Mouse (Mus musculus) MN1 (cell line): Measurements from ENCODE around the gene Zfp768.
A peak's percentile ranks its signal among the peaks of the same experiment; 100 is the strongest.
"Not testable (repeated sequence)": the region's sequence is repeated elsewhere in the genome, so short reads cannot be mapped to it uniquely, and the experiment has no call there.

Source experiments
- DNase-seq: peaks from one replicate; pipeline ENCODE4 v3.0.0-alpha.2; 2016; ENCODE audit warnings: low spot score

The Zfp768 gene

GRCm38 (mm10) chr7:127345512-127346325 lies at the start of gene Zfp768:
TSS of gene Zfp768 (minus strand) at chr7:127345589.
- DNase-seq = peak; percentile 92

DNA sequence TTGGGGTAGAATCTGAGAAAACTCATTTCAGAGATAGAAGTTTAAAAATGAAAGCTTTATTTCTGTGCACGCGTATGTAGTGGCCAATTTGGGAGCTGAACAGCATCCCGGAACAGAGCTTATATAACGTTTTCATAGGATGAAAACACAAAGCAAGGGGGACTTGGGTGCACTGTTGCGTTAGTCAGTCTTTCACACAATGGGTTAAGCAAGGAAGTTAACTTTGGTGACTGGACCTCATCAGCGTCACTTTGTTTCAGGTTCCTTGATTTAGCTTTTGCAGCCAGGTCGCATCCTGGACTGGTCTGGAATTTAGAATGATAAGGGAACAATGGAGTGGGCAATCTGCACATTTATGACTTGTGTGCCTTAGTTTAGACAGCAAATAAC lies 48.5 kb upstream of the Zfp768 start:
- no peak for DNase-seq

- DNase-seq = peak; percentile 98
These were observed 48.0 kb upstream of the Zfp768 start, which contains the start of gene E430018J23Rik for GRCm38 (mm10) chr7:127393157-127393943. TSS of gene E430018J23Rik (minus strand) at chr7:127393629.

DNA sequence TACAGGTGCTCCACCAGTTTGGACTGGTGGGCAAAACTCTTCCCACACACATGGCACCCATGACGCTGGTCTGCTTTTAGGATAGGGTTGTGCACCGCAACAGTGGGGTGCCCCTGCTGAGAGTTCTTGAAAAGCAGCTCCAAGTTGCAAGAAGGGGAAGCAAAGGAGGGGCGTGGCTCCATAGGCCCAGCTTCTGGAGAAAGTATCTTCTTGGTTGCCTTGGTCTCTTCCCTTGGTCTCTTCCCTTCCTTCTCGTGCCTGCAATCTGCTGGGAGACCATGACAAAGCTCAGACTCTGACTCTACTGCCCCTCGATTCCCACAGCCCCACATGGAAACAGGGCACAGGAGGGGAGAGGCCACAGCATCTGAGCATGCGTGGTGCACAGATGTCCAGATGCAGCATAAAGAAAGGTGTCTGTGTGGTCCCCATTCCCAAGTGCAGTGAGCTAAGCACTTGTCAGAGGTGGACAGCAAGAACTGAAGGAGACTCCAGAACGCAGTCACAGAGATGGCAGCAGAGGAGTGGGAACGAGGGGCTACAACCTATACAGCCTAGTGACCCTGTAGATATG lies 46.9 kb upstream of the Zfp768 start:
- no peak for DNase-seq

DNA sequence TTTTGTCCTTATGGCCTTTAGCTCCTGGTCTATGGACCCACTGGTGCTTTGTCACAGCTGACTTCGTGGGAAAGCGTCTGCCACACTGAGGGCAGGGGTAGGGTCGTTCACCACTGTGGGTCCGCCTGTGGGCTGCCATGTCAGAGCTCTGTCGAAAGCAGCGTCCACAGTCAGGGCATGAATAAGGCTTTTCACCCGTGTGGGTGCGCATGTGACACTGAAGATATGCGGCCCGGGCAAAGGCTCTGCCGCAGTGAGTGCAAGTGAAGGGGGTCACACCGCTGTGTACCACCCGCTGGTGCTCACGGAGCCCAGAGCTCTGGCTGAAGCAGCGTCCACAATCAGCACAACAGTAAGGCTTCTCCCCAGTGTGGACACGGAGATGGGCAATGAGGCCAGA lies 46.1 kb upstream of the Zfp768 start:
- DNase-seq = no peak

- no peak for DNase-seq
These were observed 44.9 kb upstream of the Zfp768 start for GRCm38 (mm10) chr7:127390306-127390705.

GRCm38 (mm10) chr7:127388201-127388600 lies 42.8 kb upstream of the Zfp768 start:
- not testable (repeated sequence) for DNase-seq

DNA sequence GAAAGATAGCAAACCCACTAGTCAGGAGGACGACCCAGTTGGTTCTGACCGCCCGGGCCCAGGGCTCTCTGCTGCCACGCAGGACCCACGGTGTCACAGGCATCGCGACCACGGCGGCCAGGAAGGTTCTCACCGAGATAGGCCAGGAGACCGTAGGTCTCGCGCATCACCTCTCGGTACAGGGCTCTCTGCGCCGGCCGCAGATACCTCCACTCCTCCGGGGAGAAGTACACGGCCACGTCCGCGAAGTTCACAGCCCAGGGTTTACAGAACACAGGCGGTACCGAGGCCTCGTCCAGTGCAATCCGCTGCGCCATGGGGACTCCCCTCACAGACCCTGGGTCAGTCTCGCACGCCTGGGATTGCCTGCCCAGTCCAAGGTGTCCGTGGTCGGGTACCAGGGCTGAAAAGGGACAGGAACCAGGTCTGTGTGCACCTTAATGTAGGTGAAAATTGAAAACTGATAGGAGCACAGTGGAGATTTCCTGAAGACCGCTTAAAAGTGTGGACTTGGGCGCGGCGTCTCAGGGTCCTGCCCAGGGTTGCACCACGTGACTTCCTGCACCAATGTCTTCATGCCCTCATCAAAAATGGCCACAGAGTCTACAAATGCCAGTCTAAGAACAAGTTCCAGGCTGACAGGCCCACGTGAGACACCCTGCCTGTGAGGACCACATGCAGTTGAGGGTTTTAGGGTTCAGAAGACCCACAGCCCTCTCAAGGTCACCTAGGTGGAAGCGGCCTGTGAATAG lies 41.4 kb upstream of the Zfp768 start, which contains the start of gene 9130019O22Rik:
Gene 9130019O22Rik (minus strand): TSS at position 526 of the 752 bp plus-strand sequence.
- peak; percentile 42 for DNase-seq

DNA sequence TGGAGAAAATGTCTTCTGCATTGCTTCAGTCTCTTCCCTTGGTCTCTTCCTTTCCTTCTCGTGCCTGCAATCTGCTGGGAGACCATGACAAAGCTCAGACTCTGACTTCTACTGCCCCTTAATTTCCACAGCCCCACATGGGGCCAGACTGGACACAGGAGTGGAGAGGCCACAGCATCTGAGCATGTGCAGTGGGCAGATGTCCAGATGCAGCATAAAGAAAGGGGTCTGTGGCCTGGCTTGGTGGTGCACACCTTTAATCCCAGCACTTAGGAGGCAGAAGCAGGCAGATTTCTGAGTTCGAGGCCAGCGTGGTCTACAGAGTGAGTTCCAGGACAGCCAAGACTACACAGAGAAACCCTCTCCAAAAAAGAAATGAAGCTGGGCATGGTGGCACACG lies 40.2 kb upstream of the Zfp768 start:
- DNase-seq = not testable (repeated sequence)

- DNase-seq = no peak
These were observed 33.0 kb upstream of the Zfp768 start for GRCm38 (mm10) chr7:127378310-127378921.

GRCm38 (mm10) chr7:127375271-127376245 lies 30.2 kb upstream of the Zfp768 start, which contains the start of gene Zfp747:
TSS of gene Zfp747 (minus strand) at chr7:127376050.
- peak; percentile 94 for DNase-seq

DNA sequence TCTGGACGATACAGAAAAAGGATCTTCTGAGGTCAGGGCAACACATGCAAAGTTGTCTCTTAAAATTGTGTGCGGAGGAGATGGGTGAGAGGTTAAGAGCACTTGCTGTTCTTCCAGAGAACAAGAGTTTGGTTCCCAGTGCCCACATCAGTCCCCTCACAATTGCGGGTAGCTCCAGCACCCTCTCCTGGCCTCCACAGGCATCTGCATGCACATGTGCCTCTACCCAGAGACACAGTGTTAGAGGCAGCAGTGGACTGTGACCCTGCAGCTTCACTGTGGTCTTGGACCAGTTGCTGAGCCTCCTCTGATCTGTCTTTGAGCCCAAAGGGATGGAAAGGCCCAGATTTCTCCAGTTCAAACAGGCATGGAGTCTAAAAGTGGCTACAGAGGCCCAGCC lies 26.5 kb upstream of the Zfp768 start:
- not testable (repeated sequence) for DNase-seq

- no peak for DNase-seq
These were observed 25.8 kb upstream of the Zfp768 start for GRCm38 (mm10) chr7:127371213-127371612.

GRCm38 (mm10) chr7:127366249-127366648 lies 20.9 kb upstream of the Zfp768 start:
- DNase-seq = no peak

- DNase-seq = no peak
These were observed 18.8 kb upstream of the Zfp768 start for GRCm38 (mm10) chr7:127364166-127364565.

DNA sequence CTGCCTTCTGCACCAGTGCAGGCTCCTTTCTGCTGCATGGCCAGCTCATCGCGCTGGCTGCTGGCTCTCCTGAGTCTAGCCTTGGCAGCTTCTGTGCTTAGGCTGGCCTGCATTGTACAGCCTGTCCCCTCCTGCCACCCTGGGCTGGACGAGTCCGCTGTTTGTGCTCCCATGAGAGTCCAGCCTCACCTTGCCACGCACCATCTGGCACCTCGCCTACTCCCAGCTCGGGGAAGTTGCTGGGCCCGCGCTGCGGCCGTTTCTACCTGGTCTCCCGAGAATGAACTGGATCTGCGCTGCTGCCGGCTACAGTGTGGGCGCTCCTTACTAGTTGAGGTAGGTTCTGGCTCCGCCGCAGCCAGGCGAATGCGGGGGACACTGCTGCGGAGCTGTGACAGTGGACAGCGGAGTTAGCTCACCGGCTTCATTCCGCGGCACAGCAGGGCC lies 18.1 kb upstream of the Zfp768 start:
- peak; percentile 49 for DNase-seq

GRCm38 (mm10) chr7:127362418-127362817 lies 17.0 kb upstream of the Zfp768 start:
- DNase-seq = peak; percentile 82

DNA sequence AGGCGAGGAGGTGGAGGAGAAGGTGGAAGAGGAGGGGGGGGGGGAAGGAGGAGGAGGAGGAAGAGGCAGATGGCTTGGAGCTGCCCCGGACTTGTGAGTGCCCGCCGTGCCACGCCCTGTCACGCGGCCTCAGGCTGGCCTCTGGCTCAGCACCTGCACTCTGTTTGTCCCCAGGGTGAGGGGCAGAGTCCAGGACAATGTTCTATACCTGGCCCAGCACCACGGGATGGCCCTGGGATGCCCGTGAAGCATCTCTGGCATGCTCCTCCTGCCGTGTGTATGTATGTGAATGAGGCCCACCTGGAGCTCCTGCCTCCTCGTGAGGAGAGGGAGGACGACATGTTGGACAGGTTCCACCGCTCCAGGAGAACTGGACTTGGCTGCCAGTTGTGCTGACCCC lies 16.1 kb upstream of the Zfp768 start:
- DNase-seq = no peak

- DNase-seq = no peak
These were observed 14.9 kb upstream of the Zfp768 start for GRCm38 (mm10) chr7:127360265-127360664.

DNA sequence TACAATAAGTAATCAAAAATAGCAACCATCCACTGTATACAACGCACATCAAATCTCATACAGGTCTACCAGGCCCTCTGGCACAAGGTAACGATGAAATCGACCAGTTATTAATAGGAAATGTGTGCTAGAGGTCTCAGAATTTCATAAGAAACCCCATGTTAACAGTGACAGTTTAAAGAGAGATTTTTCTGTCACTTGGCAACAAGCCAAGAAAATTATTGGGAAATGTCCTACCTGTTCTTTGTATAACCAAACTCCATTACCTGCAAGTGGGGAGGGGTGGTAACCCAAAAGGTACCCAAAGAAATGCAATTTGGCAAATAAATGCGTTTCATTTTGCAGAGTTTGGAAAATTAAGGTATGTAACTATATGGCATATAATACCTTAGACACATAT lies 13.1 kb upstream of the Zfp768 start:
- no peak for DNase-seq
